Mouse (Mus musculus): ENCODE data around the gene Elmsan1.

DNA sequence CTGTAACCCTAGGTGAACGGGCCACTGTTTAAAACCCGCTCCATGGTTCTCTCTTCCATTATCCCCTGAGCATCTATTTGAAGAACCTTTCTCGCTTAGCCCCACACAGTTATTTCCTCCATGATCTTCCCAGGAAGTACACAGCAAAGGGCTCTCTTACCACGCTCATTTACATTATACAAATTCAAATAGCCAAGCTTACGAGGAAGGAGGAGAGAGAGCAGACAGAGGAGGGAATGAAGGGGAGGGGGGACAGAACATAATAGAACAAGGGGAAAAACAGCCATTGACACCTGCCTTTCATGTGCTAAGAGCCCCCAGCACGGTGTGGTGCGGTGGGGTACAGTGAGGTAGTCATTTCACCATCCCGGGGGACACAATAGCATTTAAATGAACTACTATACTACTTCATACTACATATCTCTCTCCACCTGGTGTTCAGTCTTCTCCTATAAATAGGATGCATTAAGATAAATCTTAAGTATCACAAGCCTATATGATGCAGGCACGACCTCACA lies 7.6 kb downstream of the Elmsan1 start:
- no peak for TF ChIP-seq CTCF (conservative IDR thresholded peaks at IDR 0.05 in 1 of 2, IDR thresholded peaks at IDR 0.05 in 1 of 2; ENCODE audit: low read depth in 2 of 2, low read length in 2 of 2)
- TF ChIP-seq SMC3 (IDR thresholded peaks at IDR 0.05; ENCODE audit: low read depth, low read length), result no peak
- no peak for TF ChIP-seq MEF2A (IDR thresholded peaks at IDR 0.05; ENCODE audit: borderline replicate concordance, low read depth, low read length)
- no peak for TF ChIP-seq MAFK (IDR thresholded peaks at IDR 0.05; ENCODE audit: insufficient replicate concordance, low read length)
- TF ChIP-seq HCFC1 (IDR thresholded peaks at IDR 0.05; ENCODE audit: low read depth, low read length), result no peak
- no peak for TF ChIP-seq ZMIZ1 (IDR thresholded peaks at IDR 0.05; ENCODE audit: low read depth, low read length)
- TF ChIP-seq MAX (IDR thresholded peaks at IDR 0.05; ENCODE audit: low read length), result no peak
- no peak for TF ChIP-seq ZC3H11A (IDR thresholded peaks at IDR 0.05; ENCODE audit: low read depth, low read length)
- no peak for TF ChIP-seq POLR2A (IDR thresholded peaks at IDR 0.05; ENCODE audit: low read depth, low read length)
- TF ChIP-seq ZKSCAN1 (IDR thresholded peaks at IDR 0.05; ENCODE audit: borderline replicate concordance, low read depth, low read length), result no peak
- TF ChIP-seq JUND (conservative IDR thresholded peaks at IDR 0.05; ENCODE audit: low read depth, low read length), result no peak
